Mouse (Mus musculus) embryonic facial prominence, embryonic 15.5 days (tissue): ENCODE data around the gene Mageb18. TPM values are rescaled to one million over a fixed set of nuclear protein-coding genes. Genes with fewer than 3 reads are reported as not detected.

Source experiments
- ATAC-seq: fragments of 200-750 bp; cut with Nextera tagmentation; 2 replicates; pipeline ENCODE4 v1.8.0; 2017; ENCODE audit warnings: low read depth, moderate TSS enrichment; ENCODE audit not compliant: insufficient number of reproducible peaks, low FRiP score, low TSS enrichment
- H3K27ac ChIP-seq: fragments of 300-500 bp; sonication (generic); replicated peaks from 2 replicates; pipeline ENCODE4 v1.5.1; 2015; ENCODE audit warnings: mild to moderate bottlenecking, inconsistent platforms
- H3K27me3 ChIP-seq: fragments of 300-500 bp; sonication (generic); 2 replicates; pipeline ENCODE4 v1.6.1; 2015; ENCODE audit warnings: inconsistent platforms
- H3K36me3 ChIP-seq: fragments of 300-500 bp; sonication (generic); 2 replicates; pipeline ENCODE4 v1.6.1; 2015; ENCODE audit warnings: mild to moderate bottlenecking, inconsistent platforms
- H3K4me1 ChIP-seq: fragments of 300-500 bp; sonication (generic); 2 replicates; pipeline ENCODE4 v1.6.1; 2015; ENCODE audit warnings: inconsistent platforms
- H3K4me2 ChIP-seq: fragments of 300-500 bp; sonication (generic); replicated peaks from 2 replicates; pipeline ENCODE4 v1.6.1; 2015; ENCODE audit warnings: mild to moderate bottlenecking, inconsistent platforms
- H3K4me3 ChIP-seq: fragments of 300-500 bp; sonication (generic); replicated peaks from 2 replicates; pipeline ENCODE4 v1.5.1; 2015; ENCODE audit warnings: mild to moderate bottlenecking, inconsistent platforms
- H3K9ac ChIP-seq: fragments of 300-500 bp; sonication (generic); 2 replicates; pipeline ENCODE4 v1.6.1; 2015; ENCODE audit warnings: inconsistent platforms
- H3K9me3 ChIP-seq: fragments of 300-500 bp; sonication (generic); replicated peaks from 2 replicates; pipeline ENCODE4 v1.6.1; 2016; ENCODE audit warnings: inconsistent platforms
- WGBS: fragments of 180-500 bp; shearing (Covaris S2); methylation state at CpG from one replicate; pipeline ENCODE4 v1.1.7; 2015; 5-methylcytosine and 5-hydroxymethylcytosine counted together
- polyA plus RNA-seq: library from polyadenylated mRNA; unstranded; fragments of >200 nt; fragmentation: Nextera tagmentation; extraction: Ambion mirVana; gene quantifications from 2 replicates; pipeline ENCODE4 v1.2.1, GENCODE M21; 2015

Mageb18 gene
- polyA plus RNA-seq, 1 experiment from 2014 or later, result not detected

GRCm38 (mm10) chrX:92339551-92339950, 259.8 kb downstream of the Mageb18 start:
- 81% methylated on average over 2 of the region's 2 CpGs for WGBS
- H3K4me1 ChIP-seq, result no peaks in the 10 kb centered on the region
- no peak for ATAC-seq
- no peak overlapping the region for H3K4me2 ChIP-seq
- no peaks in the 10 kb centered on the region for H3K27me3 ChIP-seq
- no peak overlapping the region for H3K4me3 ChIP-seq
- H3K36me3 ChIP-seq, result no peaks in the 10 kb centered on the region
- H3K27ac ChIP-seq, result no peak overlapping the region
- no peaks in the 10 kb centered on the region for H3K9me3 ChIP-seq
- no peak overlapping the region for H3K9ac ChIP-seq

DNA sequence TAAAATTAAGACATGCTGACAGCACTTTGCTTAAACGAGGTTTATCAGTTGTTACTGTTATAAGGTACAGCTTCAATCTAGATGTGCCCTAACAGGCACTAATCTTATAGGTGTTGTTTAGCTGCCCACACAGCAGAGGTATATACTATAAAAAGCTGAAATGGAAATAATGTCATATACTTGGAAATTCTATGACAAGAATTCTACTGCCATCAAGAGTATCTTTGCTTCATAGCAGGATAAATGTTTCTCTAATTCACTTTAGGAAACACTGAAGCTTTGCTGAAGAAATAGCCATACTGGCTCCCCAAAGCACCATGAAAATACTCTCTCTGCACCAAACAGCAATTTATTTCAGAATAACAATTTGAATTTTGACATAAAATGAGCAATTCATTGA, 265.9 kb downstream of the Mageb18 start:
- Histone ChIP-seq H3K27me3 (no peaks in the 10 kb centered on the region), H3K4me2 (no peak overlapping the region), H3K9me3 (no peaks in the 10 kb centered on the region), H3K36me3 (no peaks in the 10 kb centered on the region), H3K4me1 (no peaks in the 10 kb centered on the region), H3K4me3 (no peak overlapping the region), H3K9ac (no peak overlapping the region), H3K27ac (no peak overlapping the region)
- 64% methylated on average over 1 of the region's 1 CpGs for whole genome bisulfite sequencing
- ATAC-seq, result no peak

DNA sequence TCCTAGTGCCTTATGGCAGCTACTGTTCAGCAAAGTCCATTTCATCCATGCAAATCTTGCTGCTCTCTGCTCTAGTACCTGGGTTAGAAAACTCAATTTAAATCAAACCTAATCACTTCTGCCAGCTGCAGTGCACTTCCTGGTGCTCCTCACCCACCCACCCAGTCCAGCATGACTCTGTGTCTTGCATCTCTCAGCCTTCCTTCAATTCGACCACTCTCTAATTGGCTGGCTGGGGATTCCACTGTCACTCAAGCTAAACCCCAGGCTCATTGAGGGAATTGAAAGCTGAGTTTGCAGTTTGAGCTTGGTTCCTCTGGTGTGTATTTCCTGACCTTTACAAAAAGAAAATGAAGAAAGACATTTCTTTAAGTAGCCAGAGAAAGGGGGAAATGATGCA, 275.8 kb downstream of the Mageb18 start:
- H3K4me3 ChIP-seq, result no peak overlapping the region
- no peak overlapping the region for H3K9ac ChIP-seq
- H3K9me3 ChIP-seq, result no peaks in the 10 kb centered on the region
- H3K27me3 ChIP-seq, result no peaks in the 10 kb centered on the region
- no peak for ATAC-seq
- H3K36me3 ChIP-seq, result no peaks in the 10 kb centered on the region
- no peak overlapping the region for H3K27ac ChIP-seq
- WGBS, result 19% methylated on average over 1 of the region's 1 CpGs
- H3K4me1 ChIP-seq, result no peaks in the 10 kb centered on the region
- no peak overlapping the region for H3K4me2 ChIP-seq

DNA sequence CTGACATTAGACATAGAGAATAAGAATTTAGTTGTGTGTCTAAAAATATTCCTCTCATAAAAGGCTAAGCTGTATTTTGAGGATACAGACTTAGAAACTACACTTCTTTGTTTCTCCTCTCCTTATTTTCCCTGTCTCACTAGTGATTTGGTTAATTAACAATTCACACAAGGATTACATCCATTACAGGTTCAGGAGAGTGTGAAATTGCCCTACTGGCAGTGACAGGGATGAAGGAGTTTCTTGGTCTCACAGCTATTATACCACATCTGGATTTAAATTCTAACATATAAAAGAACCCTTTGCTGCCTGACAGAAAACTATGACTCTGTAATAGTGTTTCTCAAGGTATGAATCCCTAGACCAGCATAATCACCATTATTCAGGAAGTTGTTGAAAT, 318.8 kb downstream of the Mageb18 start:
- Histone ChIP-seq H3K9me3 (no peaks in the 10 kb centered on the region), H3K36me3 (no peaks in the 10 kb centered on the region), H3K4me2 (no peak overlapping the region), H3K4me1 (no peaks in the 10 kb centered on the region), H3K9ac (no peak overlapping the region), H3K4me3 (no peak overlapping the region), H3K27ac (no peak overlapping the region), H3K27me3 (no peaks in the 10 kb centered on the region)
- no peak for ATAC-seq

Other genes with a start within 250 kb of the Mageb18 start
- gene Gm5941, start 109.6 kb downstream of the Mageb18 start, polyA plus RNA-seq, result not detected in 2 replicates